Mouse (Mus musculus): ENCODE measurements around the gene Cdc42ep5.

DNA sequence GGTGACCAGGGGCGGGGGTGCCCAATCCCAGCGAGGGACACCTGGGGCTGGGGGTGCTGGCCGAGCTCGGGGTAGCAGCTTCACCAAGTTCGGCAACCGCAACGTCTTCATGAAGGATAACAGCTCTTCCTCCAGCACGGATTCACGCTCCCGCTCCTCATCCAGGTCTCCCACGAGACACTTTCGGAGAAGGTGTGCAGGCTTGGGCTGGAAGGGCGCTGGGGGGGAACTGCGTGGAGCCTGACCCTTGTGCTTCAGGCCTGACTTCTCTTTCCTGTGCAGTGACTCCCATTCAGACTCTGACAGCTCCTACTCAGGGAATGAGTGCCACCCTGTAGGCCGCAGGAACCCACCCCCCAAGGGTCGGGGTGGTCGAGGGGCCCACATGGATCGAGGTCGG is 21.2 kb downstream of the Cdc42ep5 start:
- no peak for TF ChIP-seq CTCF (IDR thresholded peaks at IDR 0.05; ENCODE audit: insufficient read depth, low read depth, low read length)
- TF ChIP-seq POLR2A (IDR thresholded peaks at IDR 0.05; ENCODE audit: insufficient read depth, low read depth, low read length) = no peak
